Mouse (Mus musculus): ENCODE data around the gene Gm28845.
"Not testable (repeated sequence)": the region's sequence is repeated elsewhere in the genome, so short reads cannot be mapped to it uniquely, and the experiment has no call there.

Gene Gm28845

GRCm38 (mm10) chr1:65107654-65108279 is 11.6 kb downstream of the Gm28845 start:
- no peak for DNase-seq (ENCODE audit: low spot score in 2 of 2)

GRCm38 (mm10) chr1:65103273-65103672 is 16.1 kb downstream of the Gm28845 start, which contains the start of gene Cryga:
Cryga (minus strand) TSS chr1:65103373.
- no peak for DNase-seq (ENCODE audit: low spot score in 2 of 2)

GRCm38 (mm10) chr1:65096953-65097352 is 22.4 kb downstream of the Gm28845 start:
- no peak for DNase-seq (ENCODE audit: low spot score in 2 of 2)

GRCm38 (mm10) chr1:65091566-65091965 is 27.8 kb downstream of the Gm28845 start:
- DNase-seq (ENCODE audit: low spot score in 2 of 2): no peak

- no peak for DNase-seq (ENCODE audit: low spot score in 2 of 2)
Measured at GRCm38 (mm10) chr1:65090370-65090769, 29.0 kb downstream of the Gm28845 start.

GRCm38 (mm10) chr1:65088567-65089356 is 30.6 kb downstream of the Gm28845 start:
- no peak for DNase-seq (ENCODE audit: low spot score in 2 of 2)

- no peak for DNase-seq (ENCODE audit: low spot score in 2 of 2)
Measured at GRCm38 (mm10) chr1:65082188-65082587, 37.2 kb downstream of the Gm28845 start, which contains the start of gene Crygb. Crygb (minus strand) TSS chr1:65082288.

- no peak for DNase-seq (ENCODE audit: low spot score in 2 of 2)
Measured at GRCm38 (mm10) chr1:65075607-65076006, 43.8 kb downstream of the Gm28845 start.

- DNase-seq (ENCODE audit: low spot score in 2 of 2): no peak
Measured at GRCm38 (mm10) chr1:65073589-65073988, 45.8 kb downstream of the Gm28845 start, which contains the start of gene Crygc. Crygc (minus strand) TSS chr1:65073689.

- no peak for DNase-seq (ENCODE audit: low spot score in 2 of 2)
Measured at GRCm38 (mm10) chr1:65067842-65068241, 51.5 kb downstream of the Gm28845 start.

GRCm38 (mm10) chr1:65064201-65064600 is 55.2 kb downstream of the Gm28845 start:
- DNase-seq (ENCODE audit: low spot score in 2 of 2): no peak

GRCm38 (mm10) chr1:65063352-65063751 is 56.0 kb downstream of the Gm28845 start, which contains the start of gene Crygd:
Crygd (minus strand) TSS chr1:65063452.
- DNase-seq (ENCODE audit: low spot score in 2 of 2): no peak

GRCm38 (mm10) chr1:65052140-65052539 is 67.2 kb downstream of the Gm28845 start:
- no peak for DNase-seq (ENCODE audit: low spot score in 2 of 2)

- DNase-seq (ENCODE audit: low spot score in 2 of 2): no peak
Measured at GRCm38 (mm10) chr1:65051696-65052095, 67.7 kb downstream of the Gm28845 start.

GRCm38 (mm10) chr1:65050952-65051351 is 68.4 kb downstream of the Gm28845 start, which contains the start of gene Cryge:
Cryge (minus strand) TSS chr1:65051149.
- DNase-seq (ENCODE audit: low spot score in 2 of 2): not testable (repeated sequence)
